Mouse (Mus musculus) midbrain, postnatal 0 days (tissue): ENCODE data around the gene Cplane1. TPM values are rescaled to one million over a fixed set of nuclear protein-coding genes. Genes with fewer than 3 reads are reported as not detected.

Experiments used
- ATAC-seq: fragments of 200-750 bp; cut with Nextera tagmentation; 2 replicates; pipeline ENCODE4 v1.8.0; 2017; ENCODE audit warnings: moderate number of reproducible peaks, mild to moderate bottlenecking, moderate TSS enrichment, moderate library complexity; ENCODE audit not compliant: low FRiP score
- DNase-seq: peaks from one replicate; pipeline ENCODE4 v3.0.0-alpha.2; 2015; ENCODE audit warnings: low spot score
- H3K27ac ChIP-seq: fragments of 300-500 bp; sonication (generic); 2 replicates; pipeline ENCODE4 v1.5.1; 2014; ENCODE audit warnings: low read depth, mild to moderate bottlenecking, low read length, mixed read lengths
- H3K27me3 ChIP-seq: fragments of 300-500 bp; sonication (generic); 2 replicates; pipeline ENCODE4 v1.6.1; 2014; ENCODE audit warnings: low read length, control low read depth, mixed read lengths; ENCODE audit not compliant: insufficient read depth
- H3K36me3 ChIP-seq: fragments of 300-500 bp; sonication (generic); 2 replicates; pipeline ENCODE4 v1.6.1; 2014; ENCODE audit warnings: low read length, control low read depth, mixed read lengths; ENCODE audit not compliant: insufficient read depth
- H3K4me1 ChIP-seq: fragments of 300-500 bp; sonication (generic); 2 replicates; pipeline ENCODE4 v1.6.1; 2014; ENCODE audit warnings: mild to moderate bottlenecking, control low read depth, antibody characterized with exemption, low read length, mixed read lengths; ENCODE audit not compliant: insufficient read depth
- H3K4me2 ChIP-seq: fragments of 300-500 bp; sonication (generic); 2 replicates; pipeline ENCODE4 v1.6.1; 2014; ENCODE audit warnings: low read depth, mild to moderate bottlenecking, low read length, mixed read lengths; ENCODE audit not compliant: poor library complexity, severe bottlenecking
- H3K4me3 ChIP-seq: fragments of 300-500 bp; sonication (generic); 2 replicates; pipeline ENCODE4 v1.5.1; 2014; ENCODE audit warnings: low read depth, mild to moderate bottlenecking, low read length, moderate library complexity
- H3K9ac ChIP-seq: fragments of 300-500 bp; sonication (generic); replicated peaks from 2 replicates; pipeline ENCODE4 v1.6.1; 2014; ENCODE audit warnings: mild to moderate bottlenecking, low read length, moderate library complexity, mixed read lengths; ENCODE audit not compliant: poor library complexity, severe bottlenecking
- H3K9me3 ChIP-seq: fragments of 300-500 bp; sonication (generic); 2 replicates; pipeline ENCODE4 v1.6.1; 2016; ENCODE audit warnings: low read length, control low read depth
- CTCF ChIP-seq: IDR thresholded peaks from 2 replicates; pipeline ENCODE4 v1.5.1; 2016; ENCODE audit warnings: antibody characterized with exemption, mild to moderate bottlenecking
- WGBS: fragments of 180-500 bp; shearing (Covaris S2); extraction: QIAGEN DNeasy Blood & Tissue Kit; methylation state at CpG from one replicate; pipeline ENCODE4 v1.1.7; 2014; 5-methylcytosine and 5-hydroxymethylcytosine counted together
- polyA plus RNA-seq: library from polyadenylated mRNA; unstranded; fragments of >200 nt; fragmentation: Nextera tagmentation; extraction: Ambion mirVana; gene quantifications from 2 replicates; pipeline ENCODE4 v1.2.1, GENCODE M21; 2015
- total RNA-seq: library from RNA; depleted of rRNA; stranded (reverse); fragments of >200 nt; gene quantifications from 2 replicates; pipeline ENCODE4 v1.2.3, GENCODE M21; 2014; rRNA removed

Gene Cplane1
- total and polyA plus RNA-seq, 2 experiments from 2014 or later, result 15.9 to 36.8 TPM

- ATAC-seq, result no peak
- WGBS, result 88% methylated on average over 1 of the region's 1 CpGs
- no peak overlapping the region for H3K4me3 ChIP-seq
- no peak for DNase-seq
- no peaks in the 10 kb centered on the region for H3K27me3 ChIP-seq
- H3K27ac ChIP-seq, result no peak overlapping the region
- no peak overlapping the region for H3K4me2 ChIP-seq
- H3K4me1 ChIP-seq, result no peaks in the 10 kb centered on the region
- no peak for TF ChIP-seq CTCF
- H3K9ac ChIP-seq, result no peak overlapping the region
- no peaks in the 10 kb centered on the region for H3K9me3 ChIP-seq
- H3K36me3 ChIP-seq, result peaks cover 39% of the 10 kb centered on the region
Measured at GRCm38 (mm10) chr15:8305474-8305873, 136.6 kb downstream of the Cplane1 start.

GRCm38 (mm10) chr15:8317381-8317780 is 148.5 kb downstream of the Cplane1 start:
- Histone ChIP-seq H3K4me2 (no peak overlapping the region), H3K9me3 (no peaks in the 10 kb centered on the region), H3K36me3 (peaks cover 29% of the 10 kb centered on the region), H3K4me1 (no peaks in the 10 kb centered on the region), H3K27me3 (no peaks in the 10 kb centered on the region), H3K4me3 (no peak overlapping the region), H3K27ac (no peak overlapping the region), H3K9ac (no peak overlapping the region)
- TF ChIP-seq CTCF, result no peak
- no peak for DNase-seq
- no peak for ATAC-seq
- 89% methylated on average over 4 of the region's 4 CpGs for WGBS

GRCm38 (mm10) chr15:8319191-8319590 is 150.3 kb downstream of the Cplane1 start:
- Histone ChIP-seq H3K4me3 (no peak overlapping the region), H3K27me3 (no peaks in the 10 kb centered on the region)
- WGBS, result 93% methylated on average over 5 of the region's 5 CpGs

More at GRCm38 (mm10) chr15:8319191-8319590, 150.3 kb downstream of the Cplane1 start:
- H3K4me1 ChIP-seq, result no peaks in the 10 kb centered on the region
- H3K9me3 ChIP-seq, result no peaks in the 10 kb centered on the region
- DNase-seq (no peak), ATAC-seq (no peak)
- H3K36me3 ChIP-seq, result peaks cover 36% of the 10 kb centered on the region
- H3K4me2 ChIP-seq, result no peak overlapping the region
- TF ChIP-seq CTCF, result no peak
- no peak overlapping the region for H3K9ac ChIP-seq
- H3K27ac ChIP-seq, result no peak overlapping the region

Other genes starting within 250 kb of the Cplane1 start
- gene Wdr70, start 69.9 kb upstream of the Cplane1 start, total RNA-seq, result 44.6 and 49.8 TPM in 2 replicates
- 68.6 and 73.8 TPM in 2 replicates for gene Wdr70, start 69.9 kb upstream of the Cplane1 start, polyA plus RNA-seq
- gene Nup155, start 59.8 kb upstream of the Cplane1 start, total RNA-seq, result 42.0 and 43.7 TPM in 2 replicates
- 6.2 and 6.8 TPM in 2 replicates for gene Nup155, start 59.8 kb upstream of the Cplane1 start, polyA plus RNA-seq